Mouse (Mus musculus) lung, postnatal 25 days (tissue): ENCODE measurements around the gene Rdh5.

Experiments used
- DNase-seq: peaks from one replicate; pipeline ENCODE4 v3.0.0; 2022; ENCODE audit warnings: low spot score

Gene Rdh5

DNA sequence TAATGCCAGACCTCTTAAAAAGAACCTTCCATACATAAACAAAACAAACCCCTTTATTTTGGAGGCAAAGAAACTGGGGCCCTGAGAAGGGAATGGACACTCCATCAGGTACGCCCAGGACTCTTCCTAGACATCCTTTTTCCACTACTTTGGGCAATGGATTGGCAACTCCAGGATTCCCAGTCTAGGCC, at the start of gene Rdh5:
TSS of gene Rdh5 (minus strand) at position 67 of the 191 bp plus-strand sequence.
- DNase-seq = no peak

DNA sequence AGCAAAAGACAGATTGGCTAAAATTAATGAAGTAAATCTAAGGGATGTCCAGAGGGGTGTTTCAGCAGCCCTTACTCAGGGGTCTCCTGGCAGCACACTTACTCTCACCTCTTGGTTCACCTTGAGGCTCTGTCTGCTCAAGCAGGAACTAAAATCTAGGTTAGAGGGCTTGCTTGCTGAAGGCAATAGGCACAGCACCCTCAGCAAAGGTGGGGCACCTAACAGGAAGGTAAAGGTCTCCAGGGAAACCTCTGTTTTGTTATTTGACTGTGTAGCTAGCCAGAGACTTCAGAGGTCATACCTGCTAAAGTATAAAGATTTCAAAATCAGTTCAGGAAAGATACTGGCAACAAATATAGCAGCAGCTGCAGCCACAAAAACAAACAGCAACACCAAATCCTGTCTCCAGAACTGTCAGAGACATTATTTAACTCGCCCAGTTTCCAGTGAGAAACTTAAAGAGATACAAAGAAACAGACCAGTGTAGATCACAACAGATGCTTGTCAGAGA, 48.1 kb upstream of the Rdh5 start:
- peak; percentile 31 for DNase-seq

GRCm38 (mm10) chr10:128968341-128968749, 45.7 kb upstream of the Rdh5 start:
- DNase-seq = peak; percentile 60

DNA sequence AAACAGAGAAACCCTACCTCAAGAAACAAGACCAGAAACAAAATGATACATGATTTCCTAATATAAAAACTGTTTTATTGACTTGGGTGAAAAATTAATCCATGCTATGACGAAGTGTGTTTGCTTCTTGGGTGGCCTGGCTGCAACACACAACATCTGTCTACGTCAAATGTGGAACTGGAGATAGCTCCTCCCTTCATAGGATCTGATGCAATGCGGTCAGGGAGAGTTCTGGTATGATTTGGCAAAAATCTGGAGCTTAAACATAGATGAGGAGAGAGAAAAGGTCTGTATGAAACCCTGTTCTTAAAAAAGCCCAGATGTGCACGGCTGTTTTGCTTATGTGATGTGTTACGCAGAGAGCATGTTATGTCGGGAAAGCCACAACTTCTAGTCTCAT, 43.2 kb upstream of the Rdh5 start:
- no peak for DNase-seq

DNA sequence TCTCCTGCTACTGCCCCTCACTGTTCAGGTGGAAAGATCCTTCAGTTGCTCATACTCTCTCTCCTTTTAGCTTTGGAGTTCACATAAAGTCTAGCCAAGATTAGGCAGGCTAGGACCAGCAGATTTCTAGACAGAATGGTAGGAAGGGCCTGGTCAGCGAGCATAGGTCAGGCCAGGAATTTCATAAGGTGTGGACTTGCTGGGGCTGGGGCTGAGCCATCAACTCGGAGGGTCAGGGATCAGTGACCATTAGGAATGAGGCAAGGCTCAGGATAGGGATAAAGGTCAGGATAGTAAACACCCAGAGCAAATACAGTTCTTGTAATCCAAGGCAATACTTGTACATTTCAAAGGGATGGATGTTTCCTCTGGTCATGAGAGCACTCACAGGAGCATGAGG, 42.3 kb upstream of the Rdh5 start:
- DNase-seq = no peak

DNA sequence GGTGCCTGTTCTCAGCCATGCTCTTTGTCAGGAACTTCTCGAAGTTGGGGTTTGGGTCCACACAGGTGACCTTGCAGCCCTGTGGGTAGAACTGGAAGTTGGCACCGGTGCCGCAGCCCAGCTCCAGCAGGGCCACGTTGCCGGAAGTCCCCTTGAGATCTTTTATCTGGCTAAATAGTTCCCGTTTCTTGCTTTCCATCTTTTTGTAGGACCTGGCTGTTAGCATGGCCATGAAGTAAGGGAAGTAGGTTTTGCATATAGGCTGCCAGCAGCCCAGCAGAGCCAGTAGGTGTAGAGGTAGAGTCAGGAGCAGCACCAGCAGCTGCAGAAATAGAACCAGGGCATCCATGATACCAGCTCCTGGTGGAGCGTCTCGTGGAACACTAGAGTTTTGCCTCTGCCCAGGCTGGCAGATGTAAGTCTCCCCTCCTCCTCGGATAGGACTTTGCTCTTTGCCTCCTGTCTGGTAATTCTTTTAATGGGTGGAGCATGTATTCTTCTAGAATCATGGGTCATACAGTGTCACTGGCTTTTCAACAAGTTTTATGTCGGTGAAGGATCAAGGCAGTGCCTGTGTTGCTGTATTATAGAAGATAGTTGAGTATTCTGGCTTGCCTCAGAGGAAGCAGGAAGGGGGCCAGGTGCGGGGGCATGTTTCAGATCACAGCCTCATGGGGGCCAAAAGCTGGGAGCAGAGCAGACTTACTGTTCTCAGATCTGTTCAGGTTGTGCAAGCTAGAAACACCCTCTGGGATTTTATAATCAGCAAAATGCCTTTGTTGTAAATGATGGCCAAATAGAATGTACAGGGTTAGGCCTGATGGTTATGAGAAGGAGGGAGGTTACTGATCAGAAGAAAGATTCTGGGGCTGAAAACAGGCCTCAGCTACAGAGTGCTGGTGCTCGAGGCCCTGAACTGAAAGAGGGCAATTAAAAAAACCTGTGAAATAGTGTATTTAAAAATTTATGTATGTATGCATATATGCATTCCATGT, 38.2 kb upstream of the Rdh5 start, which contains the start of gene Mettl7b:
TSS of gene Mettl7b (minus strand) at position 399 of the 995 bp plus-strand sequence.
- no peak for DNase-seq

DNA sequence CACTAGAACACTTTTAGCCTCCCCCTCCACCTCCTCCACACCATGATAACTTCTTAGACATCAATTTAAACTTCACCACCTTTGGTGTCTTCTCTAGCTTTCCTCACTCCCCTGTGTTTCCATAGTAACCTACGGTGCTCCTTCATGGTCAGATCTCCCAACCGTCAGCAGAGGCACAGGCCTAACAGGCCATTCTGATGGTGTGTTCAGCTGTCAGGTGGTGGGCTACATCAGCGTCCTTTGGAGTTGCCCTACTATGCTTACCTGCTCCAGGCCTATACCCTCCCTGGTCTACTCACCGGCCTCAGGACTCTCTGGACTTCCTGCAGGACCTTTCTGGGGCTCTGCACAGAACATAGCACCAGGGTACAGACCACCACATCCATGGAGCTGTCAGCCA, 37.5 kb upstream of the Rdh5 start:
- DNase-seq = no peak

DNA sequence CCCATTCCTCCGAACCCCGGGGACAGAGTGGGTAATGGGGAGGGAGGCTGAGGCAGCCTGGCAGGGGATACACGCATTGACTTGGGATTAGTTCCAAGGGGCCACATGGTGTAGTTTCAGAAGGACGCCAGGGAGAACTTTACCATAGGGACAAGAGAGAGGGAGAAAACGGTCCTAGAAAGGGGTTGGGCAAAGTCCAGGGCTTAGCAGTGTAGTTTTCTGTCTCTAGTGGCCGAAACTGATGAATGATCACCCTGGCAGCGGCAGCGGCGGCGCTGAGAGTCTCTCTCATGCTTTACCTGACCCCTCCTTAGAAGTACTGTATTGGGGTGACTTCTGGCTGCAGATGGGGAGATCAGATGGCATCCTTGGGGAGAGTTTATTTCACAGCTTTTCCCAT, 35.7 kb upstream of the Rdh5 start:
- DNase-seq = no peak

DNA sequence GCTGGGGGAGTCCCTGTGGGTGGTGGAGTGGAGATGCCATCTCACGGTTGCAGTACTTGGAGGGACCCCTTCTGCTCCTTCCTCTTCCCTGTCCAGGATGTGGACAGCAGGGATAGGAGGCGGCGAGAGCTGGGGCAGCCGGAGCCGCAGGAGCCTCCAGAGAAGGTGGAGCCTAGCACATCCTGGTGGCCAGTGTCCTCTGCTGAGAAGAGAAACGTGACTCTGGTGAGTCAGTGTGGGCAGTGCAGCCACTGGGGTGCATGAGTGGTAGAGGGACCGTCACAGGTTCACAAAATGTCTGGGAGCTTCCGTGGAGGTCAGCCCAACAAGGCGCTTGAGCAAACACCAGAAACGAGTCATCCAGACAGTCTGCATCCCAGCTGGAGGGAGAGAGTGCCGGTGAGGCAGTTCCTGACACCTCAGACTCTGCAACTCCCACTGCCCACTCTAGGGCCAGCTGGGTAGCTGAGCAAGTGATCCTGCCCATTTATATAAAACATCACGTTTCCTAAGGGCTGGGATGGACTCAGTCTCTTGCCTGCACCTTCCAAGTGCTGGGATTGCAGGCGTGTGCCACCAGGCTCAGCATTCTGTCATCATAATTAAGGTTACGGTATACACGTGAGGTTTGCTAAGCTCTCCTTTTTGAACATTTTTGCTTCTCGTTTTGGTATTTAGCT, 27.7 kb upstream of the Rdh5 start:
- DNase-seq = no peak

GRCm38 (mm10) chr10:128947496-128947895, 24.8 kb upstream of the Rdh5 start:
- no peak for DNase-seq

DNA sequence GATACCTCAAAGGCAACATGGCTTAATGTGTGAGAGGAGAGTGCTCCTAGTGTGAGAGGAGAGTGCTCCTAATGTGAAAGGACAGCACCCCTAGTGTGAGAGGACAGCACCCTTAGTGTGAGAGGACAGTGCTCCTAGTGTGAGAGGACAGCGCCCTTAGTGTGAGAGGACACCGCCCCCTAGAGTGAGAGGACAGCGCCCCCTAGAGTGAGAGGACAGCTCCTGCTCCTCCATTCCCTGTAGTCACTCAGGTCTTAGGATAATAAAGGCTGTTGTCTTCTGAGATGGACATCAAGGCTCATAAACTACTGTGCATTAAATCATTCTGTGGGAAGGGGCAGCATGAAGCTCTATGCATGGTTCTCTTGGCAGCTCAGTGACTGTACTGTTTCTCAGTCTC, 23.0 kb upstream of the Rdh5 start:
- peak; percentile 53 for DNase-seq

DNA sequence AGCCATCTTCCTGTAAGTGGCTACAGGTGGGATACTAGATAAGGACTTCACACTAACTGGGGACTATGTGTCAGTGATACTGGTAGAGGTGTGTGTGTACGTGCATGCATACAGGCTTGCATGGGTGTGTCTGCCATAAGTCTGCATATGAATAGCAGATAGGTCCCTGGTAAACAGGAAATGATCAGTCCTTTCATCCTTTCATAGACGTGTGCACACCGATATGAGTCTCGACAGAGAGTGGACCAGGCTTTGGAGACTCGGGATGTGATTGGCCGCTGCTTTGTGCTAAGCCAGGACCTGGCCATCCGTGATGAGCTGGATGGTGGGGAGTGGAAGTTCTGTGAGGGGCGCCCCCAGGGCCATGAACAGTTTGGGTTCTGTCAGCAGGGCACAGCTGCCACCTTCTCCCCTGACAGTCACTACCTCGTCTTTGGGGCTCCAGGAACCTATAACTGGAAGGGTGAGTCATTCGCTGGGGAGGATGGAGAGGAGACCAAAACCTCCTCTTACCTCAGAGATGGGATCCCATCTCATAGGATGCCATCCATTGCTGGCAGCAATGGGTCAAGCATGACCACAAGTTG, 17.9 kb upstream of the Rdh5 start:
- DNase-seq = no peak

- peak; percentile 32 for DNase-seq
Observed at GRCm38 (mm10) chr10:128938974-128939373, 16.3 kb upstream of the Rdh5 start.

GRCm38 (mm10) chr10:128938457-128938856, 15.8 kb upstream of the Rdh5 start:
- peak; percentile 82 for DNase-seq

- DNase-seq = no peak
Observed at GRCm38 (mm10) chr10:128937756-128938390, 15.2 kb upstream of the Rdh5 start.

DNA sequence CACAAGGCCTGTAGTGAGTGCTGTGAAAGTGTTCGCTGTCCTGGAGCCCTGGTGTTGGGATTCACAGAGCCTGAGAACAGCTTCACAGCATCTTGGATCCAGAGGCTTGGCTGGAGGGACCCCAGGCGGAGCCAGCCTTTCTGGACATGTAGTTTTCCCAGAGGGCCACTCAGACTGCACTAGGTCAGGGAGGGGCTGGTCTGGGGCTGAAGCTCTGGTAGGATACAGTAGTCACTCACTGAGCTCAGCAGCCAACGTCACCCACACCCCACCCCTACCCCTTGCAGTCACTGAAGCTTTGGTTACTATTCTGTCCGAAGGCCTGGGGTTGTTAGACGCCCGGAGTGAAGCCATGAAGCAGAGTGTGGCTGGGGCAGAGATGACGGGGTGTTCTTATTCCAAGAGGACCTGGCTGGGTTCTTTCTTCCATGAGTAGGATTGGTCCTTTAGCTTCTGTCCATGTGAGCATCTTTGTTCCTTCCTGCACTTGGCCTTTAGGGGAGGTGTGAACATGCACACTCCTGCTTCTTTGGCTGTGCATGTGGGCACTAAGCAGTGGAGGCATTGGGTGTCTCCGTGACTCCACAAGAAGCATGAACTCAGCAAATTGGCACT, 13.2 kb upstream of the Rdh5 start:
- DNase-seq = no peak

- no peak for DNase-seq
Observed at GRCm38 (mm10) chr10:128934997-128935787, 12.5 kb upstream of the Rdh5 start.

GRCm38 (mm10) chr10:128933976-128934721, 11.5 kb upstream of the Rdh5 start:
- DNase-seq = no peak

GRCm38 (mm10) chr10:128933574-128933973, 10.9 kb upstream of the Rdh5 start, which contains the start of gene Itga7:
Gene Itga7 (plus strand): TSS chr10:128933818.
- DNase-seq = peak; percentile 46

GRCm38 (mm10) chr10:128931441-128931840, 8.8 kb upstream of the Rdh5 start:
- no peak for DNase-seq
